Mouse (Mus musculus) left cerebral cortex, adult 2 months (tissue): ENCODE measurements around the gene Tigd3. TPM values are rescaled to one million over a fixed set of nuclear protein-coding genes. Genes with fewer than 3 reads are reported as not detected.
A peak's percentile ranks its signal among the peaks of the same experiment; 100 is the strongest.

Source experiments
- DNase-seq, 2 experiments: peaks; one replicate each; pipeline ENCODE4 v3.0.0; 2021 to 2022; ENCODE audit warnings: low spot score in 2 of 2, mixed read lengths in 1 of 2; ENCODE audit errors: extremely low spot score in 1 of 2
- H3K27ac ChIP-seq: fragments of 200-600 bp; 2 replicates; pipeline ENCODE4 v1.8.1; 2022
- H3K4me3 ChIP-seq: fragments of 200-600 bp; 2 replicates; pipeline ENCODE4 v1.8.1; 2022
- CTCF ChIP-seq: fragments of 200-600 bp; IDR thresholded peaks from 2 replicates; pipeline ENCODE4 v1.8.1; 2022; ENCODE audit warnings: antibody characterized with exemption, mild to moderate bottlenecking, moderate library complexity
- intact Hi-C: fragments of 180-260 bp; cut with DNase I; formaldehyde crosslinking; loops from one replicate; pipeline ENCODE4 v1.15.1; 2025
- long read RNA-seq, 2 experiments: library from polyadenylated mRNA; stranded (forward); transcript quantifications; one replicate each; pipeline ENCODE4 v2.0.0; 2021; ENCODE audit warnings: borderline mapping rate in 2 of 2
- total RNA-seq, 2 experiments: library from RNA; stranded (reverse); gene quantifications; 2 replicates each; pipeline ENCODE4 v1.2.3; 2021

Tigd3 gene
- total RNA-seq, result 1 to 10 TPM; 4.3 to 4.7 TPM
- long read RNA-seq, experiment 1, transcript Tigd3-202 (2 exons, 2,155 nt), result major isoform, 7 of 11 reads
- long read RNA-seq, experiment 1, partial matches to known transcripts, result 2 of 11 reads
- long read RNA-seq, experiment 1, other reads (novel, unspliced or antisense), result 0 of 11 reads
- long read RNA-seq, experiment 2, partial matches to known transcripts, result 0 of 2 reads
- long read RNA-seq, experiment 2, other reads (novel, unspliced or antisense), result 0 of 2 reads

- intact Hi-C loops, result no loop called here
- TF ChIP-seq CTCF, result no peak
- H3K4me3 ChIP-seq, result peak within 1 kb of the TSS; percentile 79
- peak; percentile 92 to 94 for DNase-seq
- peak within 1 kb of the TSS; percentile 84 for H3K27ac ChIP-seq
Observed at GRCm38 (mm10) chr19:5894002-5894678, at the start of gene Tigd3. Gene Tigd3, minus strand, starts transcription at chr19:5894149.

- no peak overlapping the region for H3K27ac ChIP-seq
- no peak for DNase-seq
- intact Hi-C loops, result no loop called here
Observed at GRCm38 (mm10) chr19:5943404-5943803, 49.5 kb upstream of the Tigd3 start.

GRCm38 (mm10) chr19:5942581-5942980 is 48.6 kb upstream of the Tigd3 start:
- TF ChIP-seq CTCF, result no peak
- intact Hi-C loops, result no loop called here
- H3K27ac ChIP-seq, result no peak overlapping the region; the same call in 1 of the 2 replicates

More at GRCm38 (mm10) chr19:5943404-5943803, 49.5 kb upstream of the Tigd3 start:
- TF ChIP-seq CTCF, result no peak
- no peak overlapping the region for H3K4me3 ChIP-seq

GRCm38 (mm10) chr19:5940656-5941055 is 46.7 kb upstream of the Tigd3 start:
- intact Hi-C loops, result no loop called here
- DNase-seq, result no peak
- Histone ChIP-seq H3K4me3 (no peak overlapping the region), H3K27ac (no peak overlapping the region)
- no peak for TF ChIP-seq CTCF

More at GRCm38 (mm10) chr19:5942581-5942980, 48.6 kb upstream of the Tigd3 start:
- H3K4me3 ChIP-seq, result no peak overlapping the region
- no peak for DNase-seq

- no peak for DNase-seq
- Histone ChIP-seq H3K4me3 (no peak overlapping the region), H3K27ac (no peak overlapping the region)
- intact Hi-C loops, result no loop called here
- TF ChIP-seq CTCF, result no peak
Observed at GRCm38 (mm10) chr19:5940173-5940572, 46.2 kb upstream of the Tigd3 start.

- Histone ChIP-seq H3K27ac (no peak overlapping the region), H3K4me3 (no peak overlapping the region)
- no peak for DNase-seq
- TF ChIP-seq CTCF, result no peak
- intact Hi-C loops, result no loop called here
Observed at GRCm38 (mm10) chr19:5939715-5940114, 45.8 kb upstream of the Tigd3 start.

- TF ChIP-seq CTCF, result no peak
- Histone ChIP-seq H3K27ac (no peak overlapping the region), H3K4me3 (no peak overlapping the region)
- no peak for DNase-seq
- intact Hi-C loops, result no loop called here
Observed at GRCm38 (mm10) chr19:5938516-5938915, 44.6 kb upstream of the Tigd3 start.

- intact Hi-C loops, result no loop called here
- Histone ChIP-seq H3K4me3 (no peak overlapping the region), H3K27ac (no peak overlapping the region)
- TF ChIP-seq CTCF, result no peak
- DNase-seq, result no peak
Observed at GRCm38 (mm10) chr19:5937836-5938406, 44.0 kb upstream of the Tigd3 start.

- DNase-seq, result no peak
- H3K27ac ChIP-seq, result no peak overlapping the region
- TF ChIP-seq CTCF, result no peak
- no peak overlapping the region for H3K4me3 ChIP-seq
- intact Hi-C loops, result no loop called here
Observed at GRCm38 (mm10) chr19:5937095-5937835, 43.3 kb upstream of the Tigd3 start.

- DNase-seq, result no peak
- Histone ChIP-seq H3K27ac (no peak overlapping the region), H3K4me3 (no peak overlapping the region)
- no peak for TF ChIP-seq CTCF
- intact Hi-C loops, result no loop called here
Observed at GRCm38 (mm10) chr19:5935691-5936090, 41.7 kb upstream of the Tigd3 start.

GRCm38 (mm10) chr19:5935266-5935665 is 41.3 kb upstream of the Tigd3 start:
- DNase-seq, result no peak
- TF ChIP-seq CTCF, result no peak

More at GRCm38 (mm10) chr19:5935266-5935665, 41.3 kb upstream of the Tigd3 start:
- H3K4me3 ChIP-seq, result no peak overlapping the region
- intact Hi-C loops, result no loop called here
- H3K27ac ChIP-seq, result no peak overlapping the region
